In genomic region chr2:52700352-52700751, GRCm38 (mm10) we compare ENCODE assay signal across 28 mouse cellular contexts. TPM values are rescaled to one million over a fixed set of nuclear protein-coding genes. Genes with fewer than 3 reads are reported as not detected.
"Had no signal": no experiment of that assay in that cellular context is flagged by ENCODE, and none has a peak within 500 bp of the region (broad histone marks: within the 10 kb centered on the region; RNA-seq: fewer than 3 reads in every experiment).

No protein-coding gene starts in this region.

- H3K9ac ChIP-seq: hindbrain, embryonic 12.5 days; hindbrain, embryonic 14.5 days; intestine, embryonic 15.5 days; limb, embryonic 13.5 days; limb, embryonic 15.5 days; liver, embryonic 12.5 days; liver, embryonic 14.5 days had no signal

- H3K27me3 ChIP-seq: hindbrain, embryonic 12.5 days; intestine, embryonic 15.5 days; limb, embryonic 13.5 days; limb, embryonic 15.5 days; liver, embryonic 12.5 days had no signal

- H3K4me3 ChIP-seq: gastrocnemius, adult 2 months; heart, embryonic 10.5 days; hindbrain, embryonic 10.5 days; hindbrain, embryonic 12.5 days; intestine, embryonic 15.5 days; layer of hippocampus, adult 2 months; limb, embryonic 13.5 days; limb, embryonic 15.5 days; liver, embryonic 12.5 days had no signal

- H3K4me2 ChIP-seq: hindbrain, embryonic 12.5 days; hindbrain, embryonic 14.5 days; intestine, embryonic 15.5 days; limb, embryonic 13.5 days; limb, embryonic 15.5 days; liver, embryonic 12.5 days had no signal

- DNase-seq: gastrocnemius, adult 2 months; gastrocnemius, postnatal 10 days; gastrocnemius, postnatal 25 days; heart, postnatal 10 days; heart, postnatal 4 days; kidney, adult 18-20 months; kidney, adult 8-10 months; kidney, postnatal 10 days; kidney, postnatal 25 days; kidney, postnatal 4 days; layer of hippocampus, adult 9-11 months; layer of hippocampus, postnatal 36 days; left cerebral cortex, postnatal 4 days had no signal

- H3K36me3 ChIP-seq: intestine, embryonic 15.5 days had no signal

- H3K9me3 ChIP-seq: heart, embryonic 10.5 days; hindbrain, embryonic 10.5 days; hindbrain, embryonic 12.5 days; intestine, embryonic 15.5 days; limb, embryonic 13.5 days; limb, embryonic 15.5 days; liver, embryonic 12.5 days had no signal

- ATAC-seq: hindbrain, embryonic 16.5 days; inflammation-experienced regulatory T-cells, adult 6 months; intestine, embryonic 15.5 days; intestine, postnatal 0 days; liver, embryonic 12.5 days had no signal

- H3K4me1 ChIP-seq: heart, embryonic 10.5 days; hindbrain, embryonic 10.5 days; hindbrain, embryonic 12.5 days; intestine, embryonic 15.5 days; limb, embryonic 13.5 days; limb, embryonic 15.5 days; liver, embryonic 12.5 days had no signal

- H3K27ac ChIP-seq: gastrocnemius, adult 2 months; heart, embryonic 10.5 days; hindbrain, embryonic 10.5 days; hindbrain, embryonic 12.5 days; hindbrain, embryonic 14.5 days; intestine, embryonic 15.5 days; layer of hippocampus, adult 2 months; limb, embryonic 13.5 days; limb, embryonic 15.5 days; liver, embryonic 12.5 days; liver, embryonic 14.5 days had no signal

RNA-seq across cellular contexts. Expression of gene Cacnb4, which starts 23.7 kb away (rescaled TPM):
- total RNA-seq: granulocyte monocyte progenitor cell, adult 5-6 weeks; liver, adult 2 months had no signal
